Mouse (Mus musculus): Measurements from ENCODE around the gene Hif3a. TPM values are rescaled to one million over a fixed set of nuclear protein-coding genes. Genes with fewer than 3 reads are reported as not detected.

Hif3a gene
- 5.5 and 10.6 TPM in 2 replicates for polyA plus RNA-seq (2012; rRNA removed)

DNA sequence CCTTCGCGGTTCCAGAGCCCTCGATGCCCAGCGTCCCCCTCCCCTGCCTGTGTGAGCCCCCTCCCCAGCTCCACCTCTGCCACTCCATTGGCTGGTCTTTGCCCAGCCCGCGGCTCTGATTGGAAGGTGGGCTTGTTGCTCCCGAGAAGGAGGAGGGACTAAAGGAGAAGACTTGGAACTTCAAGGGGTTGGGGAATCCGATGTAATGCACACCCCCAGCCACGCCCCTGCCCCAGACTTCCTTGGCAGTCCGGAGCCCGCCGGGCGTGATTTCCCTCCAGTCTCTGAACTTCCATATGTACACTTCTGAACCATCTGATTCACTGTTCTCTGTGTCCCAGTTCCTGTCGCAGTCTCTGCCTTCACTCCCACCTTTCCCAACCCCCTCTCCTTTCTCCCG lies at the start of gene Hif3a:
Gene Hif3a, minus strand, starts transcription at position 39 of the 400 bp plus-strand sequence.

GRCm38 (mm10) chr7:17073904-17074615 lies 11.8 kb upstream of the Hif3a start, which contains the start of gene Psg16:
Psg16 (plus strand) TSS chr7:17074040.

DNA sequence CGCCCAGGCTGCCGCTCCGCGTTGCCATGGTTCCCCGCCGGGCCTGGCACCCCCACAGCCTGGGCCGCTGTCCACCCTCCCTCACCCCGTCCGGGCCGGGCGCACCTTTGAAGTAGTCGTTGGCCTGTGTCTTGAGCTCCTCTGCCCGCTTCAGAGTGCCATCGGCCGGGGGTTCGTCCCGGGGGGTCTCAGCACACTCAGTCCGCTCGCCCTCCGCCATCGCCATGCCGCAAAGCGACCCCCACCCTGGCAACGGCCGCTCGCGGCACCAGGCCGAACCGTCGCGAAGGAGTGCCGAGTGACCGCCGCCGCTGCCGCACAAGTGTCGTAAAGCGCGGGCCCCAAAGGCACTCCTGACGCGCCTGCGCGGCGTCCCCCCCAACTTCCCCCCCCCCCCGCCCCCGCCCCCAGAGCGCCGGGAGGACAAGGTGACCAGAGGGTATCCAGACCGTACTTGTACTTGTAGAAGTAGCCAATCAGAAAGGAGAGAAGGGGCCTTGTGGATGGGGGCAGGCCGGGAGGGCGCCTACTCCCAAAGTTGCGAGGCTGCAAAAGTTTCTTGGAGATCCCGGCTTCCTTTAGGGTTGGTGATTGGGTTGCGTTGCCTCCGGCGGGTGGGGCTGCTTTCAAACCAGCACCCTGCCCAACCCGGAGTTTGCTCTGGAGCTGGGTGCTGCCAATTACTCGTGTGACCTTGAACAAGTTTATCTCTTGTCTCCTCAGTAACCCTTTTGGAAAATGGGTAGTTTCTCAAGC lies 34.5 kb downstream of the Hif3a start, which contains the start of gene Ppp5c:
Gene Ppp5c, minus strand, starts transcription at position 337 of the 756 bp plus-strand sequence.

DNA sequence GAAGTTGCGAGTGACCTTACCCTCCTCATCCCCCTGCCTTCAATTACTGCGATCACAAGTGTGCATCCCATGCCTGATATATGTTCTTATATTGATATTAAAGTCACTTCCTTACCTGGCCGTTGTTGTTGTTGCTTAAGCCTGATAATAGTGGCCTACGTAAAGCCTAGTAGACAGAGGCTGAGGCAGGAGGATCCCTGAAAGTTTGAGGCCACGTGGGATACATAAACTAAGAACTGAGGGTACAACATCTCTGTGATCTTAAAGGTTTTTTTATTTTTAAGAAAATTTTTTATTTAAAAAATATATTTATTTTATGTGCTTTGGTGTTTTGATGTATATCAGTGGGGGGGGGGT lies 69.8 kb downstream of the Hif3a start, which contains the start of gene Ccdc8:
Gene Ccdc8, plus strand, starts transcription at position 258 of the 357 bp plus-strand sequence.

DNA sequence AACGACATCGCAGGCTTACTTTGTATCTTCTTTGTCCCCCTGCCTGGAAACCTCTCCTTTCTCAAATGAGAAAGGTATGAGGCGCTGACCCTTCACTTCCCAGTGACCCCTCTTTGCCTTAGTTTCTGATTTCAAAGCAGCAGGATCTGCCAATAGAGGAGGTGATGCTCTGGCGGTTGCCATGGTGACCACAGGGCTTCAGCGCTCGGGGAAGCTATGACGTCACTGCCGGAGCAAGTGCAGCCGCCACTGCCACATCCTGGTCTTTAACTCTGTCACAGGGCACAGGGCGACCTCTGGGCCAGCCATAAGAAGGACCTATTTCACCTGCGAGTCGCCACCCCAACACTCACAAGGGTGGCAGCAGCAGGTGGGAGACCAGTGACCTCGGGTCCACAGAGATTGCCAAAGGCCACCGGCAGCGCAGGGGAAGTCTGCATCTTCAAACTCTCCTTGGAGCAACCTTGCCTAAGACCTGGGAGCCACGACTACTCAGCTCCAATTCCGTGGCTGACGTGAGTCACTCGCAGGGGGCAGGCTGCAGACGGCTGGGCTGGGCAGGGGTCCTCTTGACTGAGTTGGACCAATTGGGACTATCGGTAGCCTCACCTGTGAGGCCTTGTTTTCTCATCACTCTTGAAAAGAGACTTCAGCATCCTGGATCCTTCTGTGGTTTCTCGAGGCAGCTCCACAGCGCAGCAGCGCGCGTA lies 79.2 kb downstream of the Hif3a start, which contains the start of gene Gm42372:
Gene Gm42372, plus strand, starts transcription at position 228 of the 710 bp plus-strand sequence.

Other genes starting within 250 kb of the Hif3a start
- gene Strn4, start 246.5 kb downstream of the Hif3a start, polyA plus RNA-seq (2012; rRNA removed) = 177 and 182 TPM in 2 replicates
- 29.3 and 35.3 TPM in 2 replicates for gene Fkrp, start 245.7 kb downstream of the Hif3a start, polyA plus RNA-seq (2012; rRNA removed)
- 17.6 and 18.1 TPM in 2 replicates for gene Prkd2, start 219.5 kb downstream of the Hif3a start, polyA plus RNA-seq (2012; rRNA removed)
- 40.8 and 52.2 TPM in 2 replicates for gene Dact3, start 187.1 kb downstream of the Hif3a start, polyA plus RNA-seq (2012; rRNA removed)
- 33.1 and 38.4 TPM in 2 replicates for gene Gng8, start 170.6 kb downstream of the Hif3a start, polyA plus RNA-seq (2012; rRNA removed)
- 0.94 and 1.0 TPM in 2 replicates for gene Ptgir, start 155.9 kb downstream of the Hif3a start, polyA plus RNA-seq (2012; rRNA removed)
- gene Calm3, start 138.3 kb downstream of the Hif3a start, polyA plus RNA-seq (2012; rRNA removed) = 330 and 348 TPM in 2 replicates
- 10.3 and 15.8 TPM in 2 replicates for gene Pnmal2, start 117.7 kb downstream of the Hif3a start, polyA plus RNA-seq (2012; rRNA removed)
- gene Pnmal1, start 102.7 kb downstream of the Hif3a start, polyA plus RNA-seq (2012; rRNA removed) = 7.1 and 14.8 TPM in 2 replicates
- 3.1 and 4.9 TPM in 2 replicates for gene Gm42372, start 79.3 kb downstream of the Hif3a start, polyA plus RNA-seq (2012; rRNA removed)
- gene Ccdc8, start 69.7 kb downstream of the Hif3a start, polyA plus RNA-seq (2012; rRNA removed) = 16.4 and 22.4 TPM in 2 replicates
- 128 and 142 TPM in 2 replicates for gene Ppp5c, start 34.5 kb downstream of the Hif3a start, polyA plus RNA-seq (2012; rRNA removed)
- gene Psg16, start 11.6 kb upstream of the Hif3a start, polyA plus RNA-seq (2012; rRNA removed) = 0.18 and 0.27 TPM in 2 replicates
- gene Ceacam3, start 87.9 kb upstream of the Hif3a start, polyA plus RNA-seq (2012; rRNA removed) = 0.04 TPM in 1 of 2 replicates, not detected in the other
- not detected in 2 replicates for gene Psg29, start 141.1 kb upstream of the Hif3a start, polyA plus RNA-seq (2012; rRNA removed)